Mouse (Mus musculus): ENCODE measurements at regions not wholly inside any gene's neighbourhood (a gene's known extent, or its start where the extent isn't known, plus 50 kb on each side); places are given as distances from the start of the nearest gene placed in this dataset.

DNA sequence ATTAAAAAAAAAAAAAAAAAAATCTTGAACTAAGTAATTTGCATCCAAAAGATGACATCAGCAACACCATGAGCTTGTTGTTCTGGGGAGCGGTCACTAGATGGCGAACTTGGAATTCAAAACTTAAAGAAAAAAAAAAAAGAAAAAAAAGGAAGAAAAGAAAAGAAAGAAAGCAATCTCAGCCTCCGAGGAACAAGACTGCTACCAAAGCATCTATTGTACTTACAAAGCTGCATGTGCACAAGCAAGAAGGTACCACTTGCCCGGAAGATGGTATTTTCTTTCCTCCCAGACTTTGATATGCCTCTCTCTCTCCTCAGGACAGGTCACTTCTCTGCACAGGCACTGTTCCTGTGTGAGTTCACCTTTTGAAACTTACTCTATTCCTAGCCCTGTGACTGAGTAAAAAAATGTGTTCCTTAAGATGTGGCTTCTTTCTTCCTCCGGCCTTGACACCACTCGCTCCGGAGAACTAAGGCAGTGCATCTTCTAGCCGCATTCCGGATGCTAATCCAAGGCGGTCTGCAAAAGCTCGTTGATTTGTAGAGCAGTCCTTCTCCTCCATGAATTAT, 114.2 kb upstream of the Veph1 start:
- H3K4me1 ChIP-seq, result no peaks in the 10 kb centered on the region
- no peak overlapping the region for H3K27ac ChIP-seq (replicated peaks)
- WGBS, result 14% methylated on average over 11 of the region's 11 CpGs
- no peak for ATAC-seq (ENCODE audit: insufficient number of reproducible peaks, low FRiP score, low TSS enrichment, low read depth)
- H3K9ac ChIP-seq, result no peak overlapping the region
- H3K36me3 ChIP-seq, result no peaks in the 10 kb centered on the region
- H3K9me3 ChIP-seq (replicated peaks), result no peaks in the 10 kb centered on the region
- peak overlapping the region; percentile 34 for H3K4me3 ChIP-seq (replicated peaks)
- H3K27me3 ChIP-seq, result peaks cover 6% of the 10 kb centered on the region; the same call in 1 of the 2 replicates
- peak overlapping the region; percentile 49 for H3K4me2 ChIP-seq (replicated peaks)

DNA sequence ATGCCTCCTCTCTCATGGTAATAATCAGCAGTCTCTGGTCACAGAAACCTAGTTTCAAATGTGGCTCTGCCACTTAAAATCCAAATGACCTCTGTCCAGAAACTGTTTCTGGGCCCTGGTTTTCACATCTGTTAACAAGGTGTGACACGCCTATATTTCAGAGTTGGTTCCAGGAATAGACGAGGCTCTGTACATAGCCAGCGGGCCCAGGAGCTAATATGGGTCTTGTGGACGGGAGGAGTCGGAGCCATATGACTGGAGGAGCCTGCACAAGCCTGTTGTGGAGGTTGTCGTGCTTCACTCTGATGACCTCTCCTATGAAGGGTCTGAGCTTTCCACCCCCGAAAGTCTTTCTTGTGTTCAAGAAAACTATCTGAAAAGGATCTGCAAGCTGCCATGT, 112.2 kb upstream of the Veph1 start:
- ATAC-seq (ENCODE audit: insufficient number of reproducible peaks, low FRiP score, low TSS enrichment, low read depth), result no peak
- peaks cover 6% of the 10 kb centered on the region; the same call in 1 of the 2 replicates for H3K27me3 ChIP-seq
- no peaks in the 10 kb centered on the region for H3K36me3 ChIP-seq
- H3K27ac ChIP-seq (replicated peaks), result no peak overlapping the region
- H3K4me1 ChIP-seq, result no peaks in the 10 kb centered on the region
- no peak overlapping the region for H3K4me2 ChIP-seq (replicated peaks)
- H3K9ac ChIP-seq, result no peak overlapping the region
- H3K9me3 ChIP-seq (replicated peaks), result no peaks in the 10 kb centered on the region
- WGBS, result 67% methylated on average over 7 of the region's 7 CpGs
- H3K4me3 ChIP-seq (replicated peaks), result no peak overlapping the region

DNA sequence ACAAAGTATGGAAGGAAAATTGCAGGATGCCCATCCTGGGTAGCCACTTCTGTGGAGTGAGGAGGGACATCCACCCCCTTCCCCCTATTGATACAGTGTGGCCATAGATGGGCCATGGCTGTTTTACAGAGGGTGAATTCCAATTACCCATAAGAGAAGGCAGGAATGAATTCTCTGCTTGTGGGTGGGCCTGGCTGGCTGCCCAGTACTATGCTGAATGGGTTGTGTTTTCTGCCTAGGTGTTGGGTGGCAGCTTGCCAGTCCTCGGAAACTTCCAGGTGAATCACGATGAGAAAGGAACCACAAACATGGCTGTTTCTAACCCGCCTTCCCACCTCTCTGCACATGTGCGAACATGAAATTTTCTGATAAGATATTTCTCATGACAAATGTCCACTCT, 109.0 kb upstream of the Veph1 start:
- H3K9ac ChIP-seq, result no peak overlapping the region
- H3K4me3 ChIP-seq (replicated peaks), result no peak overlapping the region
- H3K4me1 ChIP-seq, result 0 out of 2 replicates have a peak, but pooled peaks cover 5% of the 10 kb centered on the region
- no peak overlapping the region for H3K27ac ChIP-seq (replicated peaks)
- H3K27me3 ChIP-seq, result 0 out of 2 replicates have a peak, but pooled peaks cover 4% of the 10 kb centered on the region
- no peak overlapping the region for H3K4me2 ChIP-seq (replicated peaks)
- H3K9me3 ChIP-seq (replicated peaks), result no peaks in the 10 kb centered on the region
- no peak for ATAC-seq (ENCODE audit: insufficient number of reproducible peaks, low FRiP score, low TSS enrichment, low read depth)
- H3K36me3 ChIP-seq, result no peaks in the 10 kb centered on the region
- WGBS, result 64% methylated on average over 4 of the region's 4 CpGs

DNA sequence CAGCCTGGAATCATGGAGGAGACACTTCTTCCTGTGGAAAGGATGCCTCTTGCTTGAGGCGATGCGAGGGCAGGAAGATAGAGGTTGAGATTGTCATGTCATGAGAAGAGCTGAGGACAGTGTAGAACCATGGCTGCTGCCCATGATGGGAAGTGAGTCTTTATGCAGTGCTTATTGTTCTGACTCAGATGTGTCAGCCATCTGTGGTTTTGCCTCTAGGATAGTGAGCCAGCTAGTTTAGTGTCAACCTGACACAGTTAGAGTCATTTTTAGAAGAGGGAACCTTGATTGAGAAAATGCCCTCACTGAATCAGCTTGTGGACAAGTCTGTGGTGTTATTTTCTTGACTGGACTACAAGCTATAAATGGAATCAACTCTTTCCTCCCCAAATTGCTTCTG, 107.1 kb upstream of the Veph1 start:
- Histone ChIP-seq H3K27ac (replicated peaks) (no peak overlapping the region), H3K4me2 (replicated peaks) (no peak overlapping the region), H3K27me3 (no peaks in the 10 kb centered on the region), H3K9ac (no peak overlapping the region), H3K4me3 (replicated peaks) (no peak overlapping the region), H3K4me1 (0 out of 2 replicates have a peak, but pooled peaks cover 5% of the 10 kb centered on the region), H3K36me3 (no peaks in the 10 kb centered on the region), H3K9me3 (replicated peaks) (no peaks in the 10 kb centered on the region)
- ATAC-seq (ENCODE audit: insufficient number of reproducible peaks, low FRiP score, low TSS enrichment, low read depth), result no peak
- 88% methylated on average over 2 of the region's 2 CpGs for WGBS

DNA sequence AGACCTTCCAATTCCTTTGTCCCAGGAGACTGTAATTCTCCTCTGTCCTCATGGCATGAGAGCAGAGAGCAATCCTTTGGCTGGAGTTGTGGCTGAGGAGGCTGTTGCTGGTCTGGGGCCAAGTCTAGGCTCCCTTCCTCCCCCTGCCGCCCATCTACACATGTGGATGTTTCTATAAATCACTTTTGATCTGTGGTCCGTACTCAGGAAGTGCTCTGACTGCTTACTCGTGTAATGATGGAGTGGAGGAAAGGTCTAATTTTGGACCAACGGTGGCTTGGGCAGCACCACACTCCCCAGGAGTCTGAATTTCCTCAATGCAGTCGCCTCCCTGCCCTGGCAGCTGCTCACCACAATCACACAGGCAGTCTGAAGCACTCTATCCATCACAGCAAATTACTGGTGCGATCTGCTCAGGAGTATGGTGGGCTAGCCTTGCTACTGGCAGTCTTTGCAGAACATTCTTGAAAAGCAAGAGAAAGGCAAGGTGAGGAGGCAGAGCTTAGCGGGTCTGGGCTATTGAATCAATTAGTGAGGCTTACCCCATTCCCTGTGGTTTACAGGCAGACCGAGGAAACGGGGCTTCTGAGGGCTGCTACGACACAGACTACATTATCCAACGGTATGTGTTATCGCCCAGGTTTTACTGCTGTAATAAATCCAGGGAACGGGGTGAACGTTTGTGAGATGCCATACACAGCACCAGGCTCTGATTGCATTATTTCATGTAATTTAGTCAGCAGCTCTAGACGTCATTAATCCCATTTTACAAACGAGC, 104.3 kb upstream of the Veph1 start:
- WGBS, result 48% methylated on average over 16 of the region's 16 CpGs
- no peak overlapping the region for H3K4me2 ChIP-seq (replicated peaks)
- ATAC-seq (ENCODE audit: insufficient number of reproducible peaks, low FRiP score, low TSS enrichment, low read depth), result peak; percentile 69
- no peaks in the 10 kb centered on the region for H3K9me3 ChIP-seq (replicated peaks)
- H3K9ac ChIP-seq, result no peak overlapping the region
- H3K27ac ChIP-seq (replicated peaks), result no peak overlapping the region
- no peaks in the 10 kb centered on the region for H3K27me3 ChIP-seq
- no peak overlapping the region for H3K4me3 ChIP-seq (replicated peaks)
- H3K4me1 ChIP-seq, result 0 out of 2 replicates have a peak, but pooled peaks cover 5% of the 10 kb centered on the region
- H3K36me3 ChIP-seq, result no peaks in the 10 kb centered on the region

DNA sequence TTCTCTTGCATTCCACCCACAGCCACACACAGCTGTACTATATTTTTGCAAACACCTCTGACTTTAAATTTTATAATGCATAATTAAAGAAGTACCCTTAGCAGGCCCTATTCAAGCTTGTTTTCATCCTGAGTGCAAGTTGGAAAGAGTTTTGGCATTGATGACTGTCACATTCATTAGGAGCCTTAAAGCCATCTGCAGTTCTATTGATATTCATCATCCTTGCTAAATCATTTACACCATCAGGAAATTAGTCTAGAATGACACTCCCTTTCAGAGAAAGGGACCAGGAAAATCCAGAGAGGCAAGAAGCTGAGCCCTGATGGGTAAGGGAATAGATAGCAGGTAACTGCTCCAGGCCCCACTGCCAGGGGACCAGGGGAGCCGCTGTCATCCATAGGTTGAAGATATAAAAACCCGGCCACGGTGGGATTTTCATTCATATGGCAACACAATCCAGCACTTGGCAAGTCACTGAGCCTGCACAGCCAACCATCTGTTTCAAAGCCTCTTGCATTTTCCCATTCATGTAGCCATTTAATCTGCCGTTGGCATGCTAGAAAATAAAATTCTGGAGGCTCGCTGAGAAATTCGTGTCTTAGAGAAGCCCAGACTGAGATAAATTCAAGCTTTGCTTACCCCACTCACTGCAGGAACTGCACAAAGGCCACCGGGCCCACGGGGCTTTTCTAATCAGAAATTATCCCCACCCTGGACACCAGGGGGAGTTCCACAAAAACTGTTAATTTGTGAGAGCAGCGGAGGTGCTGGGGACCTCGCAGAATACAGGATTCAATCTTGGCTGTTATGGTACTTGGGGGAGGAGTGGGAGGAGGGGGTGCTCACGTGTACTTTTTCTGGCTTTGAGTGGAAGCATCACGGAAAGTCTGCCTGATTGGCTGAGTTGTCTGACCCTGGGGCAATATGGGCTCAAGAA, 101.8 kb upstream of the Veph1 start:
- Histone ChIP-seq H3K27me3 (no peaks in the 10 kb centered on the region), H3K4me2 (replicated peaks) (no peak overlapping the region), H3K9ac (no peak overlapping the region), H3K4me1 (0 out of 2 replicates have a peak, but pooled peaks cover 5% of the 10 kb centered on the region), H3K27ac (replicated peaks) (no peak overlapping the region), H3K4me3 (replicated peaks) (no peak overlapping the region), H3K36me3 (no peaks in the 10 kb centered on the region), H3K9me3 (replicated peaks) (no peaks in the 10 kb centered on the region)
- ATAC-seq (ENCODE audit: insufficient number of reproducible peaks, low FRiP score, low TSS enrichment, low read depth), result no peak
- 48% methylated on average over 12 of the region's 12 CpGs for WGBS

DNA sequence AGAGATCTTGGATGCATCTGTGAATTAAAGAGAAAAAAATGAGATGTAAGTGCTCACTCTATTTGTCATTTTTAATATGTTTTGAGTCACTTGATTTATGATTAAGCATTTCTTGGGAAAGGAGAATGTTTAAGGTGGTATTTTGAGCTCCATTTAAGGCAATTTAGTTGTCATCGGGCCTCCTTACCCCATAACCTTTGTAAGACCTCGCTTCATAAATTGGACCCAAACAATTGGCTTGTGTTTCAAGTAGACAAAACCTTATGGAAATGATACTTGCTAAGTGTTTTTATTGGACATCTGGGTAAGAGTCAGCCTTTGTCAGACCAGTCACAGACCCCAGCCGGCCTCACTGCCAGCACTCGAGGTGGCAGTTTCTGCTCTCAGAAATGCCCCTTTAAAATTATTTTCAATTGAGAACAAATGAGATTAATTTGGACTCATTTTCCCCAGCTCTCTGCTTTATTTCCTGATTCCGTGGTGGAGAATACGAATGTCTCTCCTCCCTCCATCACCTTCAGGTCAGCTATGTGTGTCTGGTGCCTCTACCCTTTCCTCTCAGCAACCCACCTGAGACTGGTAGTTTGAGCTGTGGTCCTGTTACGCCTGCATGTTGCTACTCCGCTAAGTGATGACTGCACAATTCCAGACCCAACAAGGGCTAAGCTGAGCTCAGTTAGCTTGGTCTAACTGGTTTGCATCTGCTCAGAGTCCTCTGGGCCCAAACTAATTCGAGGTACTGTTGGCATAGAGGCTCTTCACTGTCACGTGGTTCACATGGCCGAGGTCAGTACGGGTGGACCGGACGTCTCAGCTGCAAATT, 78.7 kb upstream of the Veph1 start:
- Histone ChIP-seq H3K4me1 (no peaks in the 10 kb centered on the region), H3K4me3 (replicated peaks) (no peak overlapping the region), H3K27me3 (0 out of 2 replicates have a peak, but pooled peaks cover 3% of the 10 kb centered on the region), H3K27ac (replicated peaks) (no peak overlapping the region), H3K4me2 (replicated peaks) (no peak overlapping the region), H3K9me3 (replicated peaks) (no peaks in the 10 kb centered on the region), H3K9ac (no peak overlapping the region), H3K36me3 (no peaks in the 10 kb centered on the region)
- WGBS, result 62% methylated on average over 14 of the region's 14 CpGs
- ATAC-seq (ENCODE audit: insufficient number of reproducible peaks, low FRiP score, low TSS enrichment, low read depth), result no peak

DNA sequence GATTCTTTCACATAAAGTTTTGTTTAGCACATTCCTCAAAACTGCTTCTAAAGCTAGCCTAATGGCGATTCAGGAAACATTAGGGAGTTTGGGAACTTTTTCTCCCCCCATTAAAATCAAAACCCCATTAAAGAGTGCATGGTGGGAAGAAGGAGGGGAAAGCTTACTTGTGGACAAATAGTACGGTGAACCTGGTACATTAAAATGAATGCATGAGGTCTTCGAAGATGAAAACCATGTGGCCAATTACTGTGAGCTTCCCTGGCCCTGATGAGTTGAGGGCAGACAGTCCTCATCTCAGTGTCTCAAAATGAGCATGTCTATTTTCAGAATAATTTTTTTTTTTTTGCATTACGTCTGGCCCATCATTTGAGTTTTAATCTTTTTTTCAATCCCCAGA, 78.0 kb upstream of the Veph1 start:
- H3K27ac ChIP-seq (replicated peaks), result no peak overlapping the region
- WGBS, result 50% methylated on average over 4 of the region's 4 CpGs

DNA sequence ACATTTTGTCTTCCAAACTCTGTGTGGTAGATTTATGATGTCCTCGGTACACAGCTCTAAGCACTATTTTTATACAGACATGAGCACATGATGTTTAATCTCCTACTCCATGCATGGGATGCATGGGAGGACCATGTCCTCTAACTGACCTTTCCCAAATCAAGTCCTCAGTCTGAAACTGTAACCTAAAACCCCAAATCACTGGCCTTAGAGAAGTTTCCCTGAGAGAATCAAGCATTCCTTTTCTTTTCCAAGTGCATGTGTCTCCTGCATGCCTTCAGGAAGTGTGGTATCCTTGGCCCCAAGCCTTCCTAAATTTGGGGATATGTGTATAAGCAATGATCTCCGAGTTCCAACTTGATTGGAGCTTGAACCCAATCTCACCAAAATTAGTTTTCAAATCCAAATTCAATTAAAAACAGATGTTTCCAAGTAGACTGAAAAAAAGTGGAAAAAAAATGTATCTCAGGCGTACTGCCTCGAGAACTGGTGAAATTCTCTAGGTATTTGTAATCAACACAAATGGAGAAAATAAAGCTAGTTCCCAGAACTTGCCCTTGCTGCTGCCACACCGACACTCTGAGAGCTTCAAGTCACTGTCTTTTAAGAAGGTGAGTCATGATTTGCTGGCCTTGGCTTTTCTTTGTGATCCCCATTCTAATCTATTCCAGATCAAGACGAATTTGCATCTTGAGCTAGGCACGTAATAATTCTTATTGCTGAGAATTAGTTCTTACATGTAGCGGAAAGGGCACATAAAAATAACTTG, 77.4 kb upstream of the Veph1 start:
- Histone ChIP-seq H3K4me1 (no peaks in the 10 kb centered on the region), H3K4me3 (replicated peaks) (no peak overlapping the region), H3K27ac (replicated peaks) (no peak overlapping the region), H3K4me2 (replicated peaks) (no peak overlapping the region), H3K36me3 (no peaks in the 10 kb centered on the region), H3K9ac (no peak overlapping the region), H3K9me3 (replicated peaks) (no peaks in the 10 kb centered on the region), H3K27me3 (0 out of 2 replicates have a peak, but pooled peaks cover 3% of the 10 kb centered on the region)
- peak; percentile 39; the same call in 1 of the 2 replicates for ATAC-seq (ENCODE audit: insufficient number of reproducible peaks, low FRiP score, low TSS enrichment, low read depth)
- 44% methylated on average over 8 of the region's 8 CpGs for WGBS

More for the DNA sequence above, 78.0 kb upstream of the Veph1 start:
- H3K4me1 ChIP-seq, result no peaks in the 10 kb centered on the region
- H3K4me3 ChIP-seq (replicated peaks), result no peak overlapping the region
- 0 out of 2 replicates have a peak, but pooled peaks cover 3% of the 10 kb centered on the region for H3K27me3 ChIP-seq
- H3K36me3 ChIP-seq, result no peaks in the 10 kb centered on the region
- no peak overlapping the region for H3K4me2 ChIP-seq (replicated peaks)
- H3K9me3 ChIP-seq (replicated peaks), result no peaks in the 10 kb centered on the region
- no peak overlapping the region for H3K9ac ChIP-seq
- no peak for ATAC-seq (ENCODE audit: insufficient number of reproducible peaks, low FRiP score, low TSS enrichment, low read depth)

All from embryonic facial prominence, embryonic 15.5 days (tissue).